Mouse (Mus musculus): ENCODE measurements around the gene Rras2. TPM values are rescaled to one million over a fixed set of nuclear protein-coding genes. Genes with fewer than 3 reads are reported as not detected.

The Rras2 gene
- polyA plus RNA-seq, 1 experiment, result 27.4 TPM

DNA sequence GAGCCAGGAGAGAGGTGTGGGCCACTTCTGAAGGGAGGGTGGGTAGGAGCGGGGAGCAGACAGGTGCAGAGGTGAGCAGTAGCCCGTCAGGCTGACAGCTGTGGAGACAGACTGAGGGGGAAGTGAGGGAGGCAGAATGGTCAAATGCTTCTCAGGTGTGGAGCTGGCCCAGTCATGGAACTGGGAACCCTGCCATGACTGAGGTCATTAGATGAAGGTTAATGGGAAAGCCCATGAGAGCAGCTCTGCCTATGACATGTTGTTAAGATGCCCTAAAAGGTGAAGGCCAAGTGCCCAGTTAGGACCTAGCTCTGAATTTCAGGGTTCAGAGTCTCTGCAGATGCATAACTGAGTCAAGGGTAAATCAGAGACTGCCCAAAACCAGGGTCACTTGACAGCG lies 98.7 kb downstream of the Rras2 start:
- no peaks in the 10 kb centered on the region for H3K27me3 ChIP-seq (ENCODE audit: control insufficient read depth, insufficient read depth, low read length)
- H3K4me1 ChIP-seq (replicated peaks; ENCODE audit: control insufficient read depth, insufficient read depth, low read length), result peaks cover 2% of the 10 kb centered on the region
- H3K27ac ChIP-seq (ENCODE audit: control insufficient read depth, insufficient read depth, low read length), result no peak overlapping the region
- DNase-seq, result no peak
- no peaks in the 10 kb centered on the region for H3K36me3 ChIP-seq (ENCODE audit: control insufficient read depth, insufficient read depth, low read length)
- TF ChIP-seq POLR2A (IDR thresholded peaks at IDR 0.05; ENCODE audit: control insufficient read depth, extremely low read depth, insufficient read depth, low read length, poor library complexity) (no peak), CTCF (IDR thresholded peaks at IDR 0.05; ENCODE audit: borderline replicate concordance, control insufficient read depth, extremely low read depth, insufficient read depth, low read length, poor library complexity) (no peak)
- H3K4me3 ChIP-seq (ENCODE audit: control insufficient read depth, insufficient read depth, low read length), result no peak overlapping the region
- WGBS, result 79% methylated on average over 3 of the region's 3 CpGs

DNA sequence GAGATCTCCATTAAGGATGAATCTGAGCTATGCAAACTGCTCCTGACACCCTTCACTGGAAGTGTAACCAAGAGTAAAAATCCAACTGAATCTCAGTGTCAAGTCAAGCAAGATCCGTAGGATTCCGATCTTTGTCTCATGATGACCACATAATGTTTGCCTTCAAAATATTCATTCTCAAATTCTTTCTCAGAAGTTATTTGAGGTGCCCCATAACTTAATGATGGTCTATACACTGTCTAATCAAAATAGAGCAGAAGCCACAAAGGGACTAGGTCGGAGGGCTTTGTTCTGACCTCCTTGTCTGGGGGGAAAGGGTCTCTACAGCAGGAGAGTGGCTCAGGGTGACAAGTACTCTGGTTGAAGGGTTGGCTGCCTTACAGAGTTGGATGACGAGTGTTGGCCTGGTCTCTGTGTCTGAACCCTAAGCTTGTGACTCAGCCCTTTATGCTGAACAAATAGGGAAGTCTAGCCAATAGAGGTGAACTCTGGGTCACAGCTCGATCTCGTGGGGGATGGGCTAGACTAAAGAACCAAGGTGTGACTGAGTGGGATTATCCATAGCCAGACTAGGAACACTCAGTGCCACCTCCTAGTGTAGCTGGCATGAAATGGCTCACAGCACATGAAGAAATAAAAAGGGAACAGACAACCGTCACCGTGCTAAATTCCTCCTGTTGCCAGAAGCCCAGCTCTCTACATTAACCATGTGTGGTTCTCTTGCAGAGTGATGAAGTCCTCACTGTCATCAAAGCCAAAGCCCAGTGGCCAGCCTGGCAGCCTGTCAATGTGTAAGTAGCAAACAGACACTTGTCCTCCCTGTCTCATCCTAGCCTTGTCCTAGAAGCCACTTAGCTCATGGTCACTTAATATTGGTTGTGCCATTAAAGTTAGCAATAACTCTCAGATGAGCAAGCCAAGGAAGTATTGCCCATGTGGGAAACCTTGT lies 101.3 kb downstream of the Rras2 start:
- H3K4me3 ChIP-seq (ENCODE audit: control insufficient read depth, insufficient read depth, low read length), result no peak overlapping the region
- peaks cover 2% of the 10 kb centered on the region for H3K4me1 ChIP-seq (replicated peaks; ENCODE audit: control insufficient read depth, insufficient read depth, low read length)
- WGBS, result 56% methylated on average over 8 of the region's 8 CpGs
- no peak overlapping the region for H3K27ac ChIP-seq (ENCODE audit: control insufficient read depth, insufficient read depth, low read length)
- no peaks in the 10 kb centered on the region for H3K27me3 ChIP-seq (ENCODE audit: control insufficient read depth, insufficient read depth, low read length)
- DNase-seq, result no peak
- no peaks in the 10 kb centered on the region for H3K36me3 ChIP-seq (ENCODE audit: control insufficient read depth, insufficient read depth, low read length)
- TF ChIP-seq POLR2A (IDR thresholded peaks at IDR 0.05; ENCODE audit: control insufficient read depth, extremely low read depth, insufficient read depth, low read length, poor library complexity) (no peak), CTCF (IDR thresholded peaks at IDR 0.05; ENCODE audit: borderline replicate concordance, control insufficient read depth, extremely low read depth, insufficient read depth, low read length, poor library complexity) (no peak)

GRCm38 (mm10) chr7:114011726-114012443 lies 105.7 kb downstream of the Rras2 start:
- H3K27me3 ChIP-seq (ENCODE audit: control insufficient read depth, insufficient read depth, low read length), result no peaks in the 10 kb centered on the region
- no peak for DNase-seq
- no peaks in the 10 kb centered on the region for H3K36me3 ChIP-seq (ENCODE audit: control insufficient read depth, insufficient read depth, low read length)
- H3K27ac ChIP-seq (ENCODE audit: control insufficient read depth, insufficient read depth, low read length), result no peak overlapping the region
- H3K4me3 ChIP-seq (ENCODE audit: control insufficient read depth, insufficient read depth, low read length), result no peak overlapping the region
- no peaks in the 10 kb centered on the region for H3K4me1 ChIP-seq (replicated peaks; ENCODE audit: control insufficient read depth, insufficient read depth, low read length)
- TF ChIP-seq CTCF (IDR thresholded peaks at IDR 0.05; ENCODE audit: borderline replicate concordance, control insufficient read depth, extremely low read depth, insufficient read depth, low read length, poor library complexity), result no peak
- no peak for TF ChIP-seq POLR2A (IDR thresholded peaks at IDR 0.05; ENCODE audit: control insufficient read depth, extremely low read depth, insufficient read depth, low read length, poor library complexity)
- WGBS, result 76% methylated on average over 9 of the region's 9 CpGs

- Histone ChIP-seq H3K27ac (ENCODE audit: control insufficient read depth, insufficient read depth, low read length) (no peak overlapping the region), H3K36me3 (ENCODE audit: control insufficient read depth, insufficient read depth, low read length) (no peaks in the 10 kb centered on the region), H3K27me3 (ENCODE audit: control insufficient read depth, insufficient read depth, low read length) (no peaks in the 10 kb centered on the region), H3K4me3 (ENCODE audit: control insufficient read depth, insufficient read depth, low read length) (no peak overlapping the region), H3K4me1 (replicated peaks; ENCODE audit: control insufficient read depth, insufficient read depth, low read length) (no peaks in the 10 kb centered on the region)
- peak; percentile 38 for DNase-seq
- 70% methylated on average over 5 of the region's 5 CpGs for WGBS
- TF ChIP-seq POLR2A (IDR thresholded peaks at IDR 0.05; ENCODE audit: control insufficient read depth, extremely low read depth, insufficient read depth, low read length, poor library complexity) (no peak), CTCF (IDR thresholded peaks at IDR 0.05; ENCODE audit: borderline replicate concordance, control insufficient read depth, extremely low read depth, insufficient read depth, low read length, poor library complexity) (0 out of 2 replicates have a peak, but pooled peaks have one; percentile 24)
Observed at GRCm38 (mm10) chr7:114007565-114007964, 110.0 kb downstream of the Rras2 start.

- Histone ChIP-seq H3K36me3 (ENCODE audit: control insufficient read depth, insufficient read depth, low read length) (no peaks in the 10 kb centered on the region), H3K4me3 (ENCODE audit: control insufficient read depth, insufficient read depth, low read length) (no peak overlapping the region), H3K27me3 (ENCODE audit: control insufficient read depth, insufficient read depth, low read length) (no peaks in the 10 kb centered on the region), H3K4me1 (replicated peaks; ENCODE audit: control insufficient read depth, insufficient read depth, low read length) (no peaks in the 10 kb centered on the region), H3K27ac (ENCODE audit: control insufficient read depth, insufficient read depth, low read length) (no peak overlapping the region)
- no peak for DNase-seq
- TF ChIP-seq POLR2A (IDR thresholded peaks at IDR 0.05; ENCODE audit: control insufficient read depth, extremely low read depth, insufficient read depth, low read length, poor library complexity) (no peak), CTCF (IDR thresholded peaks at IDR 0.05; ENCODE audit: borderline replicate concordance, control insufficient read depth, extremely low read depth, insufficient read depth, low read length, poor library complexity) (no peak)
- 80% methylated on average over 8 of the region's 8 CpGs for WGBS
Observed at GRCm38 (mm10) chr7:114006456-114006855, 111.1 kb downstream of the Rras2 start.

GRCm38 (mm10) chr7:114005499-114005898 lies 112.1 kb downstream of the Rras2 start:
- Histone ChIP-seq H3K4me3 (ENCODE audit: control insufficient read depth, insufficient read depth, low read length) (no peak overlapping the region), H3K36me3 (ENCODE audit: control insufficient read depth, insufficient read depth, low read length) (no peaks in the 10 kb centered on the region), H3K27ac (ENCODE audit: control insufficient read depth, insufficient read depth, low read length) (no peak overlapping the region), H3K4me1 (replicated peaks; ENCODE audit: control insufficient read depth, insufficient read depth, low read length) (no peaks in the 10 kb centered on the region), H3K27me3 (ENCODE audit: control insufficient read depth, insufficient read depth, low read length) (no peaks in the 10 kb centered on the region)
- no peak for DNase-seq
- TF ChIP-seq CTCF (IDR thresholded peaks at IDR 0.05; ENCODE audit: borderline replicate concordance, control insufficient read depth, extremely low read depth, insufficient read depth, low read length, poor library complexity), result no peak
- no peak for TF ChIP-seq POLR2A (IDR thresholded peaks at IDR 0.05; ENCODE audit: control insufficient read depth, extremely low read depth, insufficient read depth, low read length, poor library complexity)
- WGBS, result 49% methylated on average over 5 of the region's 5 CpGs
